Mouse (Mus musculus) bone marrow macrophage, adult 2 months (primary cell): ENCODE measurements around the gene Klk9.

Experiments
- CTCF ChIP-seq: IDR thresholded peaks from 2 replicates; pipeline ENCODE4 v1.5.1; 2012; ENCODE audit warnings: low read depth, mild to moderate bottlenecking, low read length, moderate library complexity
- POLR2A ChIP-seq: IDR thresholded peaks from 2 replicates; pipeline ENCODE4 v1.6.1; 2012; ENCODE audit warnings: mild to moderate bottlenecking, low read depth, low read length, borderline replicate concordance

DNA sequence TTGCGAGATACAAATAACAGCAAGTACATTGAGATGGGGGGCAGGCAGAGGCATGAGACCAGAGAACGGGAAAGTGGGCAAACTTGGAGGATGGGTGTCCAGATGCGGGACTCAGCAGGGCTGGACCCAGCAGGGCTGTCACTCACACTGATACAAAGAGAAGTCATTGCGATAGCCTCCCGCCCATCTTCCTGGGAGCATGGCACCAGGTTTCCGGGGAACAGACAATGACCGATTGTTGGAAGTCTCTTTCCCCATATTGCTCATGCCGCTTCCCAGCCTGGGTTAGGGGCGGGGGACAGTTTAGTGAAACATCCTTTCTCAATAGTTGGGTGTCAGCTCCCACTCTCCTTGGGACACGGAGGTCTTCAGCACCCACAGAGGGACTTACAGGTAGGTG lies 32.5 kb downstream of the Klk9 start, which contains the start of gene Klk6:
- TF ChIP-seq CTCF (no peak), POLR2A (no peak)
